Mouse (Mus musculus) T-helper 2 cell (primary cell): ENCODE data around the gene Epor.

Source experiments
- in situ Hi-C: fragments of 300-600 bp; cut with MboI, MseI; formaldehyde crosslinking; loops from one replicate; pipeline ENCODE4 v1.15.1; 2025; ENCODE audit warnings: high pct_unique_total_duplicates

Epor gene

GRCm38 (mm10) chr9:21963417-21963816 lies at the start of gene Epor:
Gene Epor, minus strand, starts transcription at chr9:21963506.
- in situ Hi-C loops: no loop called here

- in situ Hi-C loops: no loop called here
Observed at GRCm38 (mm10) chr9:22012731-22013130, 49.4 kb upstream of the Epor start.

- in situ Hi-C loops: no loop called here
Observed at GRCm38 (mm10) chr9:22011055-22011454, 47.7 kb upstream of the Epor start.

DNA sequence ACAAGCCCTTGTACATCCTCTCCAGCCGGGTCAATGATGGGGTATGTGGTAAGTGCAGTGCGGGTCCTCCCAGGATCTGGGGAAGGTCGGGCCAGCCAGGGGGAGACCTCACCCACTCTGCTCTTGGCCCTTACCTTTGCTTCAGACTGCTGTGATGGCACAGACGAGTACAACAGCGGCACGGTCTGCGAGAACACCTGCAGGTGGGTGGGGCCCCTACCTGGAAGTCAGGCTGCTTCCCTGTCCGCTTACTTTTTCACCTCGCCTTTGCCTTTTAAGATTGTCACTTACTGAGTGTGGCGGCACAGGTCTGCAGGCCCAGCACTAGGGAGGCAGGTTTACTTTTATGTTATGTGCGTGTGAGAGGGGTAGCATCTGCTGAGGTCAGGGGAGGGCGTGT lies 41.2 kb upstream of the Epor start:
- in situ Hi-C loops: no loop called here

GRCm38 (mm10) chr9:22003163-22003554 lies 39.9 kb upstream of the Epor start:
- in situ Hi-C loops: no loop called here

GRCm38 (mm10) chr9:22002194-22003162 lies 39.2 kb upstream of the Epor start, which contains the start of the genes Ccdc151 and Prkcsh:
Gene Ccdc151, minus strand, starts transcription at chr9:22002634.
Gene Prkcsh, plus strand, starts transcription at chr9:22002806.
- in situ Hi-C loops: no loop called here

- in situ Hi-C loops: no loop called here
Observed at GRCm38 (mm10) chr9:22001633-22002032, 38.3 kb upstream of the Epor start.

- in situ Hi-C loops: no loop called here
Observed at GRCm38 (mm10) chr9:22000296-22000695, 37.0 kb upstream of the Epor start.

DNA sequence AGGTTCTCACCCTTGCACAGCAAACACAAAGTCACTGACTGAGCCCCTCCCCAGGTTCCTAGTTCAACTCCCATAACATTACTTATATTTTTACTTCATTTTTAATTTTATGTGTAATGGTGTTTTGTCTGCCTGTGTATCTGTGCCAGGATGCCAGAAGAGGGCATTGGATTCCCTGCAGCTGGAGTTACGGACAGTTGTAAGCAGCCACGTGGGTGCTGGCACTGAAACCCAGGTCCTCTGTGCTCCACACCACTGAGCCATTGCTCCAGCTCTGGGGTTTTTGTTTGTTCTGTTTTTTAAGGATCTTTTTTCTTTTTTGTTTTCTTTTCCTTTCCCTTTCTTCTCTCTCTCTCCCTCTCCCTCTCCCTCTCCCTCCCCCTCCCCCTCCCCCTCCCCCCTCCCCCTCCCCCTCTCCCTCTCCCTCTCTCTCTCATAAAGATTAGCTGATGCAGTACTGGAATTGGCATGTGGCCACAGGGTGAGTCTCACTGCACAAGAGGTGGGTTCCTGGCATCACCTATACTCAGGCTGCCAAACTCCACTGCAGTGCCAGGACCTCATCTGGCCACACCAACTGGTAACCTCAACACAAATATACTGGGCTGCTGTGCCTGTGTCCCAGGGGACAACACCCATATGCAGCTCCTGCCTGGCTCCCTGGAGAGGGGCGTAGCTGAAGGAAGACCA lies 33.0 kb upstream of the Epor start:
- in situ Hi-C loops: no loop called here

DNA sequence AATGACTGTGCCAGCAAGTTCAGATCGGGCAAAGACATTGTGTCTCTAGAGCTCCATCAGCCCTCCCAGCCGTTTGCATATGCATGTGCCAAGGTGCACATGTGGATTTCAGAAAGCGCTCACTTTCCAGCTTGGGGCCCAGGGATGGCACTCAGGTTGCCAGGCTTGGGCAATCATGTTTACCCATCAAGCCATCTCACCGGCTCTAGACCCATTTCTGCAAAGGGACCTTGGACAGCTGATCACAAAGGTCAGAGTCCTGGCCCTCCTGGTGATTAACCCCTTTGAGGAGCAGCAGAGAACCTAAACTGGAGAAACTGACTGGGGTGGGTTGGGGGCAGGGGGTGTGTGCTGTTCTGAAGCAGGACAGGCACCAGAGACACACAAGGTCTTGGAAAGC lies 28.9 kb upstream of the Epor start:
- in situ Hi-C loops: no loop called here

DNA sequence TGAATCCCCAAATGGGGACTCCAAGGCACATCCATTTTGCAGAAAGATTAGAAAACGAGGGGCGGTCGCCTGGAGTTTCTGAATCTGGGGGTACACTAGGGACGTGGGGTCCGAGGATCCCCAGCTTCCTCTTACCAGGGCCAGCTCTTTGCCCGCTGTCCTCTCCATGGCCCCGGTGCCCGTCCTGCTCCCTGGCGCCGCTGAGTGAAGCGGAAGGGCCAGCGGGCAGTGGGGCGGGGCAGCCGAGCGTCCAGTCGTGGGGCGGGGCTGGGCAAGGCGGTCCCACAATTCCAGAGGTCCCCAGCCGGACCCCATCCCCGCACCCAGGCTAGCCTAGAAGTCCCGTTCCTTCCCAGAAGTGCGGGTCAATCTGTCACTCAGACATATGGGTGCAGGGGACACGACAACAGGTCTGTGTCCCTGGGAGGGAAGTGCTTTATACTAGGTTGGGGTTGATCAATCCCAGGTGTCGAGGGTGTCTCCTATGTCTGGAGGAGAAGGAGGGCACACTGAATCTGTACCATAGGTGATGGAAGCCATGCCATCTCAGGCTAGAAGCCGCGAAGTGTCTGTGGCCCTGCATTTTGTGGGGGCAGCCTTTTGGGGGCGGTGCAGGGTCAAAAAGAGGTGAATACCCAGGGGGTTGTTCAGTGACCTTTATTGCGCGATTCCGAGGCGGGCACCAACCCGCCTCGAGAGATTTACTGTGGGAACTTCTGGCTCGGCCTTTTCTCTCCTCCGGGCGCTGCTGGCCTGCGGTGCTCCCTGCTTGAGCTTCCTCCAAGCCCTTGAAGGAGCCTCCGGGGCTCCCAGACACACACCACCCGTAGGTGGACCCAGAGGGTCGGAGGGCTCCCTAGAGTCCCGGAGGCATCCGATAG lies 26.2 kb upstream of the Epor start, which contains the start of gene Rgl3:
TSS of gene Rgl3 (minus strand) at position 217 of the 881 bp plus-strand sequence.
- in situ Hi-C loops: loop anchor here (5.0 kb wide), 1 partner anchor 43 kb away; no protein-coding TSS in a partner anchor

- in situ Hi-C loops: loop anchor here (5.0 kb wide), 1 partner anchor 44 kb away; no protein-coding TSS in a partner anchor
Observed at GRCm38 (mm10) chr9:21988421-21989101, 25.3 kb upstream of the Epor start.

- in situ Hi-C loops: loop anchor here (5.0 kb wide), 1 partner anchor 45 kb away; no protein-coding TSS in a partner anchor
Observed at GRCm38 (mm10) chr9:21987592-21988342, 24.5 kb upstream of the Epor start.

DNA sequence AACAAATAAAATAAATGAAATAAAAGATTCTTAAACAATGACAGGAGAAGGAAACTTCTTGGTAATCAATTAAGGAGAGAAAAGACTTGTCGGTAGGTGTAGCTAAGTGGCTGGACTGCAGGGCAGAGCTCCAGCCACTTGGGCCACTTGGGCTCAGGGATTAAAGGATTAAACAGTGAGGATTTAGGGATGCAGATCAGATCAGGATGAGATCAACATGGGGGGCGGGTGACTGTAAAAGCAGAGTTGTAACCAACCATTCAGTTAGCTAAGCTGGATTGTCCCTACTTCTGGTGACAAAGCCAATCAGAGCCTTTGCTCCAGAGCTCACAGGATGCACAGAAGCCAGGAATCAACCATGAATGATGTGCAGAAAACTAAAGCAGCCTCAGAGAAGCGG lies 20.6 kb upstream of the Epor start:
- in situ Hi-C loops: no loop called here

DNA sequence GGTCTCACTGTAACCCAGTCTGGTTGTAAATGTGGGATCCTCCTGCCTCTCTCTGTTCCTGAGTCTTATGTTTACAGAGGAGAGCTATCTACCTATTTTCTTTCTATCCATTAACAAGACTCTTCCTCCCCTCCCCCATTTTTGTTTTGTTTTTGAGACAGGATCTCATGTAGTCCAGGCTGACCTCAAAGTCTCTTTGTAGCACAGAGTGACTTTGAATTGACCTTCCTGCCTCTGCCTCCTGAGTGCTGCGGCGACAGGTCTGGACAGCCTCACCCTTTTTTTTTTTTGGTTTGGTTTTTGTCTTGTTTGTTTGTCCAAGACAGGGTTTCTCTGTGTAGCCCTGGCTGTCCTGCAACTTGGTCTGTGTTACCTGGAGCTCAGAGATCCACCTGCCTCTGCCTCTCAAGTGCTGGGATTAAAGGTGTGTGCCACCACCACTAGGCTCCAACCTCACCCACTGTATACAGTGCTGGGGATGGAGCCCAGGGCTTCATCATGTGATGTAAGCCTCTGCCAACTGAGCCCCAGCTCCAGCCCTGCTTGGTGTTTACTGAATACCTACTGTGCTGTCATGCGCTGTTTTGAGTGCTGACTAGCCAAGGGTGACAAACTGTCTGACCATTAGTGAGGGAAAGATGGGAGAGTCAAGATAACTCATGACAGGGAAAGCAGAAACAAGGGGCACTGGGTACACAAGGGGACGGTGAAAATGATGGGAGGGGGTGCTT lies 15.3 kb upstream of the Epor start:
- in situ Hi-C loops: no loop called here

GRCm38 (mm10) chr9:21977972-21978371 lies 14.7 kb upstream of the Epor start:
- in situ Hi-C loops: no loop called here

GRCm38 (mm10) chr9:21977331-21977730 lies 14.0 kb upstream of the Epor start:
- in situ Hi-C loops: no loop called here

- in situ Hi-C loops: no loop called here
Observed at GRCm38 (mm10) chr9:21976626-21977175, 13.4 kb upstream of the Epor start.

- in situ Hi-C loops: no loop called here
Observed at GRCm38 (mm10) chr9:21969304-21969703, 6.0 kb upstream of the Epor start.
